Mouse (Mus musculus) lung, postnatal 14 days (tissue): ENCODE results near the gene Cfb.
"Not testable (repeated sequence)": the region's sequence is repeated elsewhere in the genome, so short reads cannot be mapped to it uniquely, and the experiment has no call there.

Experiments
- DNase-seq: peaks from one replicate; pipeline ENCODE4 v3.0.0; 2021

Gene Cfb

GRCm38 (mm10) chr17:34862416-34863081 lies at the start of gene Cfb:
Gene Cfb (minus strand): TSS chr17:34862518.
- no peak for DNase-seq

GRCm38 (mm10) chr17:34911945-34912351 lies 49.6 kb upstream of the Cfb start:
- peak; percentile 90 for DNase-seq

GRCm38 (mm10) chr17:34910982-34911381 lies 48.7 kb upstream of the Cfb start:
- DNase-seq, result no peak

GRCm38 (mm10) chr17:34902895-34903294 lies 40.6 kb upstream of the Cfb start:
- DNase-seq, result no peak

GRCm38 (mm10) chr17:34901948-34902347 lies 39.6 kb upstream of the Cfb start:
- not testable (repeated sequence) for DNase-seq

- DNase-seq, result not testable (repeated sequence)
Observed at GRCm38 (mm10) chr17:34900826-34901225, 38.5 kb upstream of the Cfb start.

- DNase-seq, result no peak
Observed at GRCm38 (mm10) chr17:34899890-34900243, 37.5 kb upstream of the Cfb start.

- DNase-seq, result peak; percentile 43
Observed at GRCm38 (mm10) chr17:34899053-34899889, 37.0 kb upstream of the Cfb start.

GRCm38 (mm10) chr17:34898706-34899052 lies 36.4 kb upstream of the Cfb start:
- peak; percentile 19 for DNase-seq

GRCm38 (mm10) chr17:34898160-34898586 lies 35.9 kb upstream of the Cfb start, which contains the start of the genes C2 and Ehmt2:
Gene C2 (minus strand): TSS chr17:34898265.
Gene Ehmt2 (plus strand): TSS chr17:34898469.
- DNase-seq, result peak; percentile 76

GRCm38 (mm10) chr17:34897373-34898159 lies 35.2 kb upstream of the Cfb start:
- peak; percentile 52 for DNase-seq

- no peak for DNase-seq
Observed at GRCm38 (mm10) chr17:34896366-34896765, 34.0 kb upstream of the Cfb start.

GRCm38 (mm10) chr17:34895724-34896123 lies 33.4 kb upstream of the Cfb start:
- DNase-seq, result no peak

GRCm38 (mm10) chr17:34894801-34895530 lies 32.6 kb upstream of the Cfb start:
- DNase-seq, result peak; percentile 43

- peak; percentile 95 for DNase-seq
Observed at GRCm38 (mm10) chr17:34894074-34894597, 31.8 kb upstream of the Cfb start.

GRCm38 (mm10) chr17:34893072-34893824 lies 30.9 kb upstream of the Cfb start:
- no peak for DNase-seq

GRCm38 (mm10) chr17:34891377-34891776 lies 29.1 kb upstream of the Cfb start:
- no peak for DNase-seq

- no peak for DNase-seq
Observed at GRCm38 (mm10) chr17:34890074-34890743, 27.9 kb upstream of the Cfb start.

GRCm38 (mm10) chr17:34887942-34888341 lies 25.6 kb upstream of the Cfb start:
- no peak for DNase-seq

GRCm38 (mm10) chr17:34885615-34886014 lies 23.3 kb upstream of the Cfb start:
- DNase-seq, result no peak

GRCm38 (mm10) chr17:34884704-34885103 lies 22.4 kb upstream of the Cfb start:
- no peak for DNase-seq
